Mouse (Mus musculus) left cerebral cortex, postnatal 10 days (tissue): ENCODE results near the gene Mrm3. TPM values are rescaled to one million over a fixed set of nuclear protein-coding genes. Genes with fewer than 3 reads are reported as not detected.

Experiments used
- DNase-seq, 2 experiments: peaks; one replicate each; pipeline ENCODE4 v3.0.0; 2021 to 2022; ENCODE audit warnings: low spot score in 2 of 2, mixed read lengths in 1 of 2; ENCODE audit errors: extremely low spot score in 1 of 2
- intact Hi-C: fragments of 180-260 bp; cut with DNase I; formaldehyde crosslinking; loops from one replicate; pipeline ENCODE4 v1.15.1; 2025
- total RNA-seq, 2 experiments: library from RNA; stranded (reverse); gene quantifications; 2 replicates each; pipeline ENCODE4 v1.2.3; 2021

The Mrm3 gene
- total RNA-seq, 2 experiments from 2014 or later = 17.4 to 17.6 TPM

DNA sequence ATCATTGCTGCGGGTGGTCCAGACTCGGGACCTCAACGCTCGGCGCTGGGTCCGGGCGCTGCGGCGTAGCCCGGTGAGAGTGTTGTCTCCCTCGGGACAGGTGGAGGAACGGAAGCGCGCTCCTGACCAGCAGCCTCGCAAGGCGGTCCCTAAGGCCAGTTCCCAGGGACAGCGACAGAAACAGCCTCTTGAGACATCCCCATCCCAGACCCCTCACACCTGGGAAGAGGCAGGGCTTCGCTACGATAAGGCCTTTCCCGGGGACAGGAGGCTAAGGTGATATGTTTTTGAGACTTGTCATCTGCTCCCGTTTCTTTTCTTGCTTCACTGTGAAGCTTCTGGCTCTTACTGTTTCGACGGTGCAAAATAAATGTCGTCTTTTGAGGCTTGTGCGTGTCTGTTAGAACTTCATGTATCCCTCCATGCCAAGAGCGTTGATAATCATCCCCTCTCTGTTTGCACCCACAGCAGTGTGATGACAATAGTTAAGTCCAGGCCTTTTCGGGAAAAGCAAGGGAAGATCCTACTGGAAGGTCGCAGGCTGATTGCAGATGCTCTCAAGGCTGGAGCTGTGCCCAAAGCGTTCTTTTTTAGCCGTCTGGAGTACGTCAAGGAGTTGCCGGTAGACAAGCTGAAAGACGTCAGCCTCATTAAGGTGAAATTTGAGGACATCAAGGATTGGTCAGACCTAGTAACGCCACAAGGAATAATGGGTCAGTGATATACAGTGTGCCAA is 464 bp downstream of the Mrm3 start:
- intact Hi-C loops = no loop called here
- no peak for DNase-seq

GRCm38 (mm10) chr11:76246439-76246838 is 2.9 kb downstream of the Mrm3 start:
- no peak for DNase-seq
- intact Hi-C loops = no loop called here

GRCm38 (mm10) chr11:76247239-76247638 is 3.7 kb downstream of the Mrm3 start:
- no peak for DNase-seq
- intact Hi-C loops = no loop called here

DNA sequence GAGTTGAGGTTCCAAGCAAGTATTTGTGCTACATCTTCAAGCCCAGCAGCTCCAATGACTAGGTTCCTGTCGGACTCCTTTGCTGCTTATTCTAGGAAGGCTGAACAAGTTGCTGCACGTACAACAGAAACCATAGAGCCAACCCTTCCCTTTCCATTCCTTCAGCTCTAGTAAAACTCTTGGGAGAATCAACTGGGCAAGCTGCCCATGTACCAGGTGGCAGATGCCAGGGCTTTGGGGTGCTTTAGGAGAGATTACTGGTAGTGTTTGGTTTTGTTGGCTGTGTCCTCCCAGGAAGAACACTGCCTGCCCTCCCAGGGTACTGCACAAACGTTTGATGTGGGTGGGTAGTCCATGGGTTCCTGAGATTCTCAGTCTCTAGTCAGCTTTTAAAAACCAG is 8.5 kb downstream of the Mrm3 start:
- no peak for DNase-seq
- intact Hi-C loops = loop anchor here (2.0 kb wide), 1 partner anchor 147 kb away; the partner anchor contains the start of gene Nxn

DNA sequence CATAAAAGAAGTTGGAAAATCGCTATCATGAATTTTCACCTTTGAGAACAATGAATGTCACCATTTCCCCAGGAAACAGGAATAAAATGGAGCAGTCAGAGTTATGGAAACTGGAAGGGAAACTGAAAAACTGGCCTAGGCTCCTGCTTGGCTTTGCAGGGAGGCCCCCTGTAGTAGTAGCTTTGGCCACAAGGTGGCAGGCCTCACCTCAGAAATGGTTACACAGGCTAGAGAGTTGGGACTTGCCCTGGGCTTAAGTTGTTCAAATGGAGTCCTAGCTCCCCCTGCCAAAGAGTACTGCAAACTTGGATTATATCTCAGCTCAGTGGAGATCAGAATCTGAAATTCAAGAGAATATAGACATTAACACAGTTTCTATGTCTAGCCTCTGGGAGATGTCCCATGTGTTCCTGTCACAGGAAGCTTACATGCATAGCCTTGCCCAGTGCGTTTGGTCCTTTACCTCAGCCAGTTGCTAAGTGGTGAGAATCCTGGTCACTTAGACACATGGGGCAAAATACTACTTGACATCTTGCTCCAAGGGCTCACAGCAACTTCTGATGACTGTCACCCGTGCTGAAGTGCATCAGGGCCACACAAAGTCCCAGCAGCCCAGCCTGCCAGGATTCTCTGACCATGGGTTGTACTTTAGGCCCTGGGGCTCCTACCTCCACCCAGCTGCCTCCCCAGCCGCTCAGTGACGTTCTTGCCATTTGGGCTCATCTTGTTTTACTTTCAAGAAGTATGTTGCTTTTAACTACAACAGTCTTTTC is 9.8 kb downstream of the Mrm3 start:
- peak; percentile 78 to 86 for DNase-seq
- intact Hi-C loops = loop anchor here (2.0 kb wide), 1 partner anchor 145 kb away; the partner anchor contains the start of gene Nxn

GRCm38 (mm10) chr11:76253918-76254264 is 10.4 kb downstream of the Mrm3 start:
- intact Hi-C loops = loop anchor here (2.0 kb wide), 1 partner anchor 145 kb away; the partner anchor contains the start of gene Nxn
- DNase-seq = peak in 1 of 2 experiments; percentile 55

DNA sequence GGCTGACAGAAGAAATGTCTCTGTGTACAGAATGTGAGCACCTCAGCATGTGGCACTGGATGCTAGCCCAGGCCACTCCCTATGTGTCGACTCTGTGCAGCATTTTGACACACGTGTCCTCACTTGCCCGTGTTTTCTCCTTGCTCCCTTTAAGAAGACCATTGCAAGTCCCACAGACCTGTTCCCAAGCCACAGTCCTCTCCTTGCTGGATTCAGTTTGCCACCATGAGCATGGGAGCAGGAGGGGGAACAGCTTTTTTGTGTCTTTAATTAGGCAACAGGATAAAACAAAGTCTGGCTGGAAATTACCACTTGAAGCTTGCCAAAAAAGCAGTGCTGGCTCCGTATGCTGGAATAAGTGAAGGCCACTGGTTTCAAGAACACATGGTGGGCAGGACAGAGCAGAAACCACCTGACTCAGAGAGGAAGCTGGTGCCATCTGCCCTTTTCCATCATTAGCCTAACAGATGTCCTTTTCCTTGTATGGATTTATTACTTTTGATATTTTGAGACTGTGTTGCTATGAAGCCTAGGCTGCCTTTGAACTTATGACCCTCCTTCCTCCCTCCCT is 12.0 kb downstream of the Mrm3 start:
- intact Hi-C loops = no loop called here
- DNase-seq = peak in 1 of 2 experiments; percentile 47

DNA sequence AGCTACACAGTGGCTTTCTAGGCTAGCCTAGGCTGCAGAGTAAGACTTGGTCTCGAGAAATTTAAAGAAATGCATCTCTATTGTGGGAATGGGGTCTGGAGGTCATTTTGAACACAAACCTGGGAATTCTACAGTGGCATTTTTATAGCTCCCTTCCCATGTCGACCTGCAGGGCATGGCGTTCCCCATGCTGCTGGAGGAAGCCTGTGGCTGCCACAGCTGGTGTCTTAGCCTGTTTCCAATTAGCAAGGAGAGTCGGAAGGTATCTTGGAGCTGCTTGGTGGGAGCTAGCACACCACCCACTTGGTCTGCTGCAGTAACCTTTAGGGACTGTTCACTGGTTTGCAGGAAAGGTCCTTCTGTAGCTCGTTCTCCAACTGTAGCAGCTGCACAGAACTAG is 12.6 kb downstream of the Mrm3 start:
- no peak for DNase-seq
- intact Hi-C loops = no loop called here

DNA sequence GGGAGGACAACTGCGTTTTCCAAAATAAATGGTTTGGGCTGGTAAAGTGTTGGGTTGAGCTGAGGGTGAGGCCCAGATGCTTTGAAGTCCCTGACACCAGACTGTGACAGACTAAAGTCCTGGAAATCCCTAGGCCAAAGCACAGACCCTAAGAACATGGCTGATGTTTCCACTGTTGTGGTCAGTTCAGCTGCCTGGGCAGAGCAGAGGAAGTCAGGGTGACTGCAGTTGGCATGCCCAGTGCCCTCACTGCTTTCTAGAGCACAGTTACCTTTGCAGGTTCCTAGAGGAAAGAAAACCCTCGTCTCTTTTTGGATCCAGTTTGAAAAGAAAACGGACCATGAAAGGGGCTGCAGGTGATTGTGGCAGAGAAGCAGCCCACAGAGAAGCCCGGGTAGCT is 13.9 kb downstream of the Mrm3 start:
- DNase-seq = no peak
- intact Hi-C loops = no loop called here

DNA sequence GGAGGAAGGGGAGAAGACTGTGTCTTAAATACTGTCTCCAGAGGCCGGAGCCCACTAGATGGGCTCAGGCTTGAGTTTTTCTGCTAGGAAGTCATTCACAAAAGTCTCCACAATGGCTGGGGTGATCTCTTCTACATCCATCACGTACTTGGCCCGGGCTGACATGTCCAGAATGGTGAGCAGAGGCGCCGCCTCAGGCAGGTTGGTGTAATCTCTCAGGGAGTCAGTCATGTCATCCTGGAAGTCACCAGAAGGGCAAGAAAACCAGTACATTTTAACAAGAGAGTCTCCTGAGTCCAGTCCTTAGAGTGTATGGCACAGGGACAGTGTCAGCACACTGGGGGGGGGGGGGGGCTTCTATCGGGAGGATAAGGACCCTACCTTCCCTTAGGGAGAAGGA is 15.0 kb downstream of the Mrm3 start:
- intact Hi-C loops = no loop called here
- DNase-seq = no peak

- intact Hi-C loops = no loop called here
- peak in 1 of 2 experiments; percentile 64 for DNase-seq
Measured at GRCm38 (mm10) chr11:76260208-76261050, 16.9 kb downstream of the Mrm3 start.

DNA sequence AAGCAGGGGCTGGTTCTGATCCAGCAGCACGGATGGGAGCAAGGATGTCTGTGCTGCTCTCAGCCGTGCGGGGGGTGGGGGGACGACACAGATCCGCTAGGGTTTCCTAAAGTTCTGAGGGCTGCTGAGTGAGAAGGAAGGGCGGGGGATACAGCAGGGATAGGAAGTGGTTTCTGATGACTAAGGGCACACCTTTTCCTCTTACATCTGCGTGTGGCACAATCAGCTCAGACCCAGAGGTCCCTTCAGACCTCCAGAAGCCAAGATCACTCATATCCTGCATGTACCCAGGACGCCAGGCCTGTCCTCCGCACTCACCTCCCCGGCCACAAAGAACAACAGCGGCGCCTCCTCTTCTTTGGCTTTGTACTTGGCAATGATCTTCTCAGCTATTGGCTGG is 17.7 kb downstream of the Mrm3 start:
- DNase-seq = no peak
- intact Hi-C loops = no loop called here

DNA sequence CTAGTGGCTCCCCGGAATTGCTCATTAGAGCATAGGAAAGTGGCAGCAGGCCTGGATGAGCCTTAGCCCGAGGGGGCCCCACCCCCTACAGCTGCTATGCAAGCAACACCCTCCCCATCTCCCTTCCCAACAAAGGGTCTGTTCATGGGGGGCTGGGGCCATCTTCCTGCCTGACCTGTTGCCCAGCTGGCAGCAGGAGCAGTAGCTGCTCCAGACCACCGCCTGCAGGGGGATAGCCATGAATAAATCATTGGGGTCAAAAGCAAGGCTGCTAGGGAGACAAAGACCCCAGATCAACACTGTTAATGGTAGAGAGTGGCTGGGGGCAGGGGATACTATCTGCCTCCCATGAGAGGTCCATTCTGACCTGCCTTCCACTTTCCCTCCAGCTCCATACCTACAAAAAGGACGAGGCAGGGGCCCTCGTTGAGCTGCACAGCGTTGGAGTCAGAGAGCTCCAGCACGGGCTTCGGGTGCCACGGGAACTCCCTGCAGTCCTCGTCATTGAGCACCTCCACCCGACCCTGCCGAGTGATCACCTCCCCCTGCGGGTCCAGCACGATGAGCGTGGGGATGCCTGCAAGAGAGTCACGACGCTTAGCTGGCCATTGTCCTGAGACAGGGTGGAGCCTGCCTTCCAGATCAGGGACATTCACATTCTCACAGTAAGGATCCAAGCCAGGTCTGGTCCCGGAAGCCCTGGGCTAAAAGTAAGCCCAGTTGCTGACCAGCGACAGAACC is 19.3 kb downstream of the Mrm3 start:
- intact Hi-C loops = no loop called here
- DNase-seq = no peak

GRCm38 (mm10) chr11:76267550-76267949 is 24.0 kb downstream of the Mrm3 start:
- intact Hi-C loops = no loop called here
- DNase-seq = no peak

- DNase-seq = peak in 1 of 2 experiments; percentile 52
- intact Hi-C loops = no loop called here
Measured at GRCm38 (mm10) chr11:76268001-76268459, 24.5 kb downstream of the Mrm3 start.

- intact Hi-C loops = no loop called here
- no peak for DNase-seq
Measured at GRCm38 (mm10) chr11:76268521-76269065, 25.1 kb downstream of the Mrm3 start.

GRCm38 (mm10) chr11:76272440-76272839 is 28.9 kb downstream of the Mrm3 start:
- intact Hi-C loops = loop anchor here (5.0 kb wide), 1 partner anchor 125 kb away; the partner anchor contains the start of gene Nxn
- DNase-seq = no peak
